Mouse (Mus musculus) cerebellum, adult 2 months (tissue): Measurements from ENCODE around the gene Serpinb1c. TPM values are rescaled to one million over a fixed set of nuclear protein-coding genes. Genes with fewer than 3 reads are reported as not detected.

Source experiments
- DNase-seq, 2 experiments: peaks; one replicate each; pipeline ENCODE4 v3.0.0; 2021
- H3K27ac ChIP-seq: fragments of 200-500 bp; 2 replicates; pipeline ENCODE4 v1.5.1; 2012; ENCODE audit warnings: low read length, control low read depth, inconsistent platforms; ENCODE audit not compliant: insufficient read depth
- H3K27me3 ChIP-seq: fragments of 200-500 bp; 2 replicates; pipeline ENCODE4 v1.6.1; 2012; ENCODE audit warnings: inconsistent platforms, mild to moderate bottlenecking, low read length, moderate library complexity; ENCODE audit not compliant: control insufficient read depth, insufficient read depth
- H3K4me1 ChIP-seq: fragments of 200-500 bp; 2 replicates; pipeline ENCODE4 v1.6.1; 2011; ENCODE audit warnings: low read length; ENCODE audit not compliant: control insufficient read depth, insufficient read depth
- H3K4me3 ChIP-seq: fragments of 200-500 bp; replicated peaks from 2 replicates; pipeline ENCODE3; 2011; ENCODE audit warnings: mild to moderate bottlenecking, low read depth, low read length, control low read depth; ENCODE audit not compliant: insufficient read depth
- CTCF ChIP-seq: fragments of 200-500 bp; IDR thresholded peaks from 2 replicates; pipeline ENCODE4 v1.5.1; 2011; ENCODE audit warnings: low read depth, mild to moderate bottlenecking, control low read depth, low read length, moderate library complexity, borderline replicate concordance; ENCODE audit not compliant: insufficient read depth
- POLR2A ChIP-seq: fragments of 200-500 bp; IDR thresholded peaks from 2 replicates; pipeline ENCODE4 v1.6.1; 2011; ENCODE audit warnings: low read length, control low read depth, borderline replicate concordance; ENCODE audit not compliant: insufficient read depth
- WGBS: fragments of 180-500 bp; shearing (Covaris S2); methylation state at CpG from one replicate; pipeline ENCODE4 v1.1.7; 2018; 5-methylcytosine and 5-hydroxymethylcytosine counted together
- polyA plus RNA-seq: library from polyadenylated mRNA; depleted of rRNA; stranded (reverse); fragments of >200 nt; gene quantifications from 2 replicates; pipeline ENCODE4 v1.2.3, GENCODE M21; 2012

Gene Serpinb1c
- polyA plus RNA-seq, 1 experiment = 0.11 TPM

- no peak for DNase-seq
- no peak for TF ChIP-seq CTCF
- TF ChIP-seq POLR2A = no peak
- H3K27me3 ChIP-seq = no peaks in the 10 kb centered on the region
- H3K4me1 ChIP-seq = no peaks in the 10 kb centered on the region
- no peak overlapping the region for H3K4me3 ChIP-seq
- WGBS = 82% methylated on average over 3 of the region's 3 CpGs
- H3K27ac ChIP-seq = no peak overlapping the region
Measured at GRCm38 (mm10) chr13:32860821-32861220, 37.2 kb downstream of the Serpinb1c start.

GRCm38 (mm10) chr13:32853073-32853472 is 44.9 kb downstream of the Serpinb1c start:
- no peak for DNase-seq
- WGBS = 17% methylated on average over 2 of the region's 2 CpGs

GRCm38 (mm10) chr13:32852539-32852938 is 45.5 kb downstream of the Serpinb1c start:
- Histone ChIP-seq H3K27ac (no peak overlapping the region), H3K4me3 (no peak overlapping the region), H3K4me1 (no peaks in the 10 kb centered on the region), H3K27me3 (no peaks in the 10 kb centered on the region; the same call in 1 of the 2 replicates)
- no peak for DNase-seq
- TF ChIP-seq CTCF (no peak), POLR2A (no peak)
- 74% methylated on average over 4 of the region's 4 CpGs for WGBS

More at GRCm38 (mm10) chr13:32853073-32853472, 44.9 kb downstream of the Serpinb1c start:
- no peak overlapping the region for H3K27ac ChIP-seq
- no peak for TF ChIP-seq POLR2A
- H3K4me3 ChIP-seq = no peak overlapping the region
- H3K27me3 ChIP-seq = no peaks in the 10 kb centered on the region; the same call in 1 of the 2 replicates
- H3K4me1 ChIP-seq = no peaks in the 10 kb centered on the region

GRCm38 (mm10) chr13:32851967-32852366 is 46.0 kb downstream of the Serpinb1c start:
- H3K27ac ChIP-seq = no peak overlapping the region
- peak; percentile 69; the same call in 1 of the 2 replicates for TF ChIP-seq CTCF
- TF ChIP-seq POLR2A = no peak
- DNase-seq = peak in 1 of 2 experiments; percentile 21
- 14% methylated on average over 7 of the region's 7 CpGs for WGBS
- no peaks in the 10 kb centered on the region for H3K4me1 ChIP-seq
- H3K27me3 ChIP-seq = no peaks in the 10 kb centered on the region; the same call in 1 of the 2 replicates
- H3K4me3 ChIP-seq = no peak overlapping the region

- 47% methylated on average over 10 of the region's 10 CpGs for WGBS
- Histone ChIP-seq H3K27me3 (no peaks in the 10 kb centered on the region; the same call in 1 of the 2 replicates), H3K27ac (no peak within 1 kb of the TSS; the same call in 1 of the 2 replicates), H3K4me1 (no peaks in the 10 kb centered on the region), H3K4me3 (no peak within 1 kb of the TSS)
- no peak for DNase-seq
- TF ChIP-seq POLR2A = no peak
Measured at GRCm38 (mm10) chr13:32850668-32851404, 47.2 kb downstream of the Serpinb1c start, which contains the start of gene Serpinb1a. Gene Serpinb1a (minus strand): TSS chr13:32851185.

GRCm38 (mm10) chr13:32850156-32850555 is 47.9 kb downstream of the Serpinb1c start:
- no peak overlapping the region for H3K4me3 ChIP-seq

GRCm38 (mm10) chr13:32849531-32850123 is 48.4 kb downstream of the Serpinb1c start:
- Histone ChIP-seq H3K27me3 (no peaks in the 10 kb centered on the region; the same call in 1 of the 2 replicates), H3K27ac (no peak overlapping the region), H3K4me1 (no peaks in the 10 kb centered on the region), H3K4me3 (no peak overlapping the region)
- no peak for DNase-seq
- TF ChIP-seq CTCF (no peak), POLR2A (no peak)

More at GRCm38 (mm10) chr13:32850156-32850555, 47.9 kb downstream of the Serpinb1c start:
- 46% methylated on average over 1 of the region's 1 CpGs for WGBS
- H3K27me3 ChIP-seq = no peaks in the 10 kb centered on the region; the same call in 1 of the 2 replicates
- TF ChIP-seq POLR2A (no peak), CTCF (no peak)
- no peak overlapping the region; the same call in 1 of the 2 replicates for H3K27ac ChIP-seq
- H3K4me1 ChIP-seq = no peaks in the 10 kb centered on the region
- no peak for DNase-seq

- 78% methylated on average over 4 of the region's 4 CpGs for WGBS
- Histone ChIP-seq H3K27me3 (no peaks in the 10 kb centered on the region; the same call in 1 of the 2 replicates), H3K4me1 (no peaks in the 10 kb centered on the region), H3K4me3 (no peak overlapping the region), H3K27ac (no peak overlapping the region)
- TF ChIP-seq CTCF = no peak
- no peak for TF ChIP-seq POLR2A
- no peak for DNase-seq
Measured at GRCm38 (mm10) chr13:32849092-32849491, 48.9 kb downstream of the Serpinb1c start.
